ENCODE assay signal across 13 mouse cellular contexts in the genomic region with DNA sequence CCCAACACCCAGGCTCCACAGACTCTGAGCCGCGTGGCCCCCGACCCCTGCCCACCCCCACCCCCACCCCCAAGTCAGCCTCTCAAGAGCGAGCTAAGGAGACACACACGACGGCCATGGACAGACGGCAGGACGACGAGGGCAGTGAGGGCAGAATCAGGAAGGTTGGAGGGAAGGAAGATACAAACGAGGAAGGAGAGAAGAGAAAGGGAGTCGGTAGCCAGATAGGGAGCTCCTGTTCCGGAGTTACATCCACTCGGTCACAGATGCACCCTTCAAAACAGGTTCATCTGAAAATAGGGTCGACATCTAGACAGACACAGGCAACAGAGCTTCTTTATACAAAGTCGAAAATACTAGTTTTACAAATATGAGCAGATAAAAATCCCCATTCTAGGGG. TPM values are rescaled to one million over a fixed set of nuclear protein-coding genes. Genes with fewer than 3 reads are reported as not detected.
DNase-seq lines count a peak whose midpoint lies in the region; ATAC-seq lines count a peak whose summit lies in the region.
"Had no signal": no experiment of that assay in that cellular context is flagged by ENCODE, and none has a peak within 500 bp of the region (broad histone marks: within the 10 kb centered on the region; RNA-seq: fewer than 3 reads in every experiment).

No protein-coding gene starts in this region.

- no peak overlapping the region for H3K27ac ChIP-seq in intestine, embryonic 15.5 days
- H3K27ac ChIP-seq in neural tube, embryonic 15.5 days (replicated peaks): no peak overlapping the region

- DNase-seq in adrenal gland, adult 2 months: peak; percentile 4
- no peak for DNase-seq in adrenal gland, adult 18-20 months (ENCODE audit: low spot score in 2 of 2)
- DNase-seq in urinary bladder, postnatal 36 days (ENCODE audit: low spot score in 2 of 2): no peak
- DNase-seq in retina, embryonic 14.5 days (ENCODE audit: low spot score): no peak
- DNase-seq: thymus, adult 18-20 months had no signal

- peaks cover 47% of the 10 kb centered on the region for H3K4me1 ChIP-seq in megakaryocyte, embryonic 14.5 days
- H3K4me1 ChIP-seq in intestine, embryonic 15.5 days (replicated peaks): peaks cover 49% of the 10 kb centered on the region
- peaks cover 64% of the 10 kb centered on the region for H3K4me1 ChIP-seq in neural tube, embryonic 15.5 days

- H3K9me3 ChIP-seq in megakaryocyte, embryonic 14.5 days: no peaks in the 10 kb centered on the region
- H3K9me3 ChIP-seq in intestine, embryonic 15.5 days: no peaks in the 10 kb centered on the region
- no peaks in the 10 kb centered on the region for H3K9me3 ChIP-seq in neural tube, embryonic 15.5 days (replicated peaks)

- H3K27me3 ChIP-seq in megakaryocyte, embryonic 14.5 days (replicated peaks): peaks cover 80% of the 10 kb centered on the region
- peaks cover 49% of the 10 kb centered on the region for H3K27me3 ChIP-seq in intestine, embryonic 15.5 days (replicated peaks)
- H3K27me3 ChIP-seq in neural tube, embryonic 15.5 days (replicated peaks): peaks cover 62% of the 10 kb centered on the region

- WGBS in intestine, embryonic 15.5 days: 11% methylated on average over 15 of the region's 15 CpGs
- WGBS in neural tube, embryonic 15.5 days: 11% methylated on average over 15 of the region's 15 CpGs

- no peak overlapping the region for H3K9ac ChIP-seq in intestine, embryonic 15.5 days
- H3K9ac ChIP-seq in neural tube, embryonic 15.5 days (replicated peaks): no peak overlapping the region

- 0 out of 2 replicates have a peak overlapping the region, but pooled peaks have one; percentile 17 for H3K4me2 ChIP-seq in intestine, embryonic 15.5 days (replicated peaks)
- H3K4me2 ChIP-seq in neural tube, embryonic 15.5 days: peak overlapping the region; percentile 66; the same call in 1 of the 2 replicates

- peaks cover 10% of the 10 kb centered on the region for H3K36me3 ChIP-seq in megakaryocyte, embryonic 14.5 days (replicated peaks; ENCODE audit: low read length)
- H3K36me3 ChIP-seq in intestine, embryonic 15.5 days: peaks cover 8% of the 10 kb centered on the region; the same call in 1 of the 2 replicates
- peaks cover 8% of the 10 kb centered on the region for H3K36me3 ChIP-seq in neural tube, embryonic 15.5 days

- ATAC-seq in megakaryocyte, adult 5-6 weeks (ENCODE audit: poor library complexity, severe bottlenecking): no peak
- no peak for ATAC-seq in intestine, embryonic 15.5 days
- ATAC-seq in neural tube, embryonic 15.5 days (ENCODE audit: low FRiP score): no peak
- ATAC-seq: lung, postnatal 0 days had no signal

- peak overlapping the region; percentile 62 for H3K4me3 ChIP-seq in megakaryocyte, embryonic 14.5 days (replicated peaks)
- no peak overlapping the region for H3K4me3 ChIP-seq in intestine, embryonic 15.5 days (replicated peaks)
- no peak overlapping the region for H3K4me3 ChIP-seq in neural tube, embryonic 15.5 days (replicated peaks)

RNA-seq across cellular contexts. Expression of gene Cbx8, which starts 4.3 kb away (rescaled TPM):
- total RNA-seq in adrenal gland, adult 2 months (2021): 10 to 100 TPM; 16.3 to 22.9 TPM
- polyA plus RNA-seq in adrenal gland, adult 2 months (2012; rRNA removed): 11.3 and 12.2 TPM in 2 replicates
- 10 to 100 TPM; 12.2 to 16.7 TPM for total RNA-seq in adrenal gland, adult 18-20 months (2021)
- 2.7 and 7.4 TPM in 2 replicates for polyA plus RNA-seq in megakaryocyte, embryonic 14.5 days (2012; ENCODE audit: insufficient read depth, low replicate concordance)
- 3.2 and 5.6 TPM in 2 replicates for total RNA-seq in megakaryocyte, adult 5-6 weeks (2015)
- total RNA-seq in megakaryocyte, adult 5-6 weeks (2017): 3.0 and 3.6 TPM in 2 replicates
- 7.4 and 7.9 TPM in 2 replicates for polyA plus RNA-seq in intestine, embryonic 15.5 days (2015; fragmentation: Nextera tagmentation; extraction: Ambion mirVana)
- 7.2 and 7.3 TPM in 2 replicates for polyA plus RNA-seq in neural tube, embryonic 15.5 days (2015; fragmentation: Nextera tagmentation; extraction: Ambion mirVana)

RNA-seq across cellular contexts. Expression of gene Cbx2, which starts 13.7 kb away (rescaled TPM):
- 1 to 10 TPM; 5.1 to 5.3 TPM for total RNA-seq in adrenal gland, adult 2 months (2021)
- polyA plus RNA-seq in adrenal gland, adult 2 months (2012; rRNA removed): 2.7 and 2.9 TPM in 2 replicates
- 1 to 10 TPM; 3.1 to 6.6 TPM for total RNA-seq in adrenal gland, adult 18-20 months (2021)
- polyA plus RNA-seq in megakaryocyte, embryonic 14.5 days (2012; ENCODE audit: insufficient read depth, low replicate concordance): 0.46 TPM in 1 of 2 replicates, not detected in the other
- total RNA-seq in megakaryocyte, adult 5-6 weeks (2015): 1.5 and 1.6 TPM in 2 replicates
- total RNA-seq in megakaryocyte, adult 5-6 weeks (2017): 2.8 TPM in 2 replicates
- polyA plus RNA-seq in intestine, embryonic 15.5 days (2015; fragmentation: Nextera tagmentation; extraction: Ambion mirVana): 24.8 and 27.0 TPM in 2 replicates
- 8.3 and 13.3 TPM in 2 replicates for polyA plus RNA-seq in neural tube, embryonic 15.5 days (2015; fragmentation: Nextera tagmentation; extraction: Ambion mirVana)

RNA-seq across cellular contexts. Expression of gene Enpp7, which starts 48.5 kb away (rescaled TPM):
- not detected for total RNA-seq in adrenal gland, adult 2 months (2021)
- polyA plus RNA-seq in adrenal gland, adult 2 months (2012; rRNA removed): not detected in 2 replicates
- total RNA-seq in adrenal gland, adult 18-20 months (2021): not detected
- not detected in 2 replicates for polyA plus RNA-seq in megakaryocyte, embryonic 14.5 days (2012; ENCODE audit: insufficient read depth, low replicate concordance)
- not detected in 2 replicates for total RNA-seq in megakaryocyte, adult 5-6 weeks (2015)
- not detected in 2 replicates for total RNA-seq in megakaryocyte, adult 5-6 weeks (2017)
- polyA plus RNA-seq in intestine, embryonic 15.5 days (2015; fragmentation: Nextera tagmentation; extraction: Ambion mirVana): 0.09 and 0.25 TPM in 2 replicates
- not detected in 2 replicates for polyA plus RNA-seq in neural tube, embryonic 15.5 days (2015; fragmentation: Nextera tagmentation; extraction: Ambion mirVana)
- total RNA-seq: ES-E14; left cerebral cortex, postnatal 36 days; neutrophil, adult 5-6 weeks had no signal
- polyA plus RNA-seq: lung, postnatal 0 days had no signal

RNA-seq across cellular contexts. Expression of gene Cbx4, which starts 49.6 kb away (rescaled TPM):
- 100 to 1,000 TPM; 144 to 197 TPM for total RNA-seq in adrenal gland, adult 2 months (2021)
- 89.0 and 127 TPM in 2 replicates for polyA plus RNA-seq in adrenal gland, adult 2 months (2012; rRNA removed)
- total RNA-seq in adrenal gland, adult 18-20 months (2021): 100 to 1,000 TPM; 115 to 163 TPM
- 49.2 and 111 TPM in 2 replicates for polyA plus RNA-seq in megakaryocyte, embryonic 14.5 days (2012; ENCODE audit: insufficient read depth, low replicate concordance)
- total RNA-seq in megakaryocyte, adult 5-6 weeks (2015): 15.3 and 15.5 TPM in 2 replicates
- 18.0 and 18.4 TPM in 2 replicates for total RNA-seq in megakaryocyte, adult 5-6 weeks (2017)
- 10.7 and 11.2 TPM in 2 replicates for polyA plus RNA-seq in intestine, embryonic 15.5 days (2015; fragmentation: Nextera tagmentation; extraction: Ambion mirVana)
- polyA plus RNA-seq in neural tube, embryonic 15.5 days (2015; fragmentation: Nextera tagmentation; extraction: Ambion mirVana): 20.2 and 24.2 TPM in 2 replicates
